Mouse (Mus musculus): Measurements from ENCODE around the gene Arid3a. TPM values are rescaled to one million over a fixed set of nuclear protein-coding genes. Genes with fewer than 3 reads are reported as not detected.

The Arid3a gene
- polyA plus RNA-seq, 1 experiment = 4.1 TPM

DNA sequence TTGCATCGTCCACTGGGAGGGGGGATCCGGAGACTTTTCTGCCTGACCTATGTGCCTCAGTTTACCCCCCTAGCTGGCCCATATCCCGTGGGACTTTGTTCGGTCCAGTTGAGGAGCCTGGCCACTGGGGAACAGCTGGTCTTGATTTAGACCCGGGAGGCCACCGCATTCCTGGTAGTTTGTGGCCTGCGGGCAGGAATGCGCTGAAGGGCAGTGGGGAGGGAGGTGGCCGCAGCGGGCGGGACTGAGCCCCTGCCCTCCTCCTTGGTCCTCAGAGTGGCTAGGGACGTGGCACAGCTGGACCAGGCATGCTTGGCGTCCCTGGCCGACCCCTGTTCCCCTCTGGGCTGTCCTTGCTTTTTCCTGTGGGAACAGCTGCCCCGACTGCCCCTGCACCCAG lies 63.0 kb downstream of the Arid3a start:
- no peak for DNase-seq (ENCODE audit: extremely low spot score in 1 of 2, low spot score in 1 of 2)

DNA sequence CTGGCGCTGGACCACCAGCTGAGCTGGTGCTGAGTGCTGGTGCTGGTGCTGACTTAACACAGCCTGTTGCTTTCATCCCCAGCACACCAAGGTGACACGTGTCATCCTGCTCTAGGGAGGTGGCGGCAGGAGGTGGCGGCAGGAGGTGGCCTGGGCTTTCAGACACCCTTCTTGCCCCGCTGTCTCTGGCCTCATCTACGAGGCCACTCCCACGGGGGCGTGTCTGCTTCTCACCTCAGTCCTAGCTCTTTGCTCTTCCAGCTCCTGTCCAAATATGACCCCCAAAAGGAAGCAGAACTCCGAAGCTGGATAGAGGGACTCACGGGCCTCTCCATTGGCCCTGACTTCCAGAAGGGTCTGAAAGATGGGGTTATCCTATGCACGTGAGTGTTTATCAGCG lies 64.3 kb downstream of the Arid3a start:
- no peak for DNase-seq (ENCODE audit: extremely low spot score in 1 of 2, low spot score in 1 of 2)

GRCm38 (mm10) chr10:79991548-79991947 lies 64.7 kb downstream of the Arid3a start:
- no peak for DNase-seq (ENCODE audit: extremely low spot score in 1 of 2, low spot score in 1 of 2)

DNA sequence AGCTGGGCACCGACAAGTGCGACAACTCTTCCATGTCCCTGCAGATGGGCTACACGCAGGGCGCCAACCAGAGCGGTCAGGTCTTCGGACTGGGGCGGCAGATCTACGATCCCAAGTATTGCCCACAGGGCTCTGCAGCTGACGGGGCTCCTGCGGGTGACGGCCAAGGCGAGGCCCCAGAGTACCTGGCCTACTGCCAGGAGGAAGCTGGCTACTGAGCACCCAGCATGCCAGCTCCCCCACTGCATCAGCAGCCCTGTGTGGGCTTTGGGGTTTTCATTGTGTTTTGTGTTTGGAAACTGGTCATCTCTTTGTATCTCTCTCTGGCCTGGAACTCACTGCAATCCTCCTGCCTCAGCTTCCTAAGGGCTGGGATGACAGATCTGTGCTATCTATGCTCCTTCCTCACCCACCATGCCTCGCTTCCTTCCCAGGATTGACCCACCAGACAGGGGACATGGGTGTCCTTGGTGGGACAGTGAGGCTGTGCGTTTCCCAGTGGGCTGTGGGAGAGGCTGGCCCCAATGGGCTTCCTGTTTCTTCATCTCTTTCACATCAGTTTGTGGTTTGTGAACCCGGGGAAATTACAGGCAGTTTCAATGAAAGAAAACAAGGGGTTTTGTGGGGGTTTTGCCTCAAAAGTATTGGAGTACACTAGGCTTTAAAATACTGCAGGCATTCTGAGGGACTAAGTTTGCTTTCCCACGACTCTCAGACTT lies 67.7 kb downstream of the Arid3a start:
- DNase-seq (ENCODE audit: extremely low spot score in 1 of 2, low spot score in 1 of 2) = no peak

- no peak for DNase-seq (ENCODE audit: extremely low spot score in 1 of 2, low spot score in 1 of 2)
Observed at GRCm38 (mm10) chr10:79995636-79996035, 68.8 kb downstream of the Arid3a start.

- DNase-seq (ENCODE audit: extremely low spot score in 1 of 2, low spot score in 1 of 2) = peak; percentile 85 to 97
Observed at GRCm38 (mm10) chr10:79996272-79997033, 69.6 kb downstream of the Arid3a start, which contains the start of gene Abca7. TSS of gene Abca7 (plus strand) at chr10:79996494.

GRCm38 (mm10) chr10:79997034-79997760 lies 70.4 kb downstream of the Arid3a start:
- peak in 1 of 2 experiments; percentile 83 for DNase-seq (ENCODE audit: extremely low spot score in 1 of 2, low spot score in 1 of 2)

DNA sequence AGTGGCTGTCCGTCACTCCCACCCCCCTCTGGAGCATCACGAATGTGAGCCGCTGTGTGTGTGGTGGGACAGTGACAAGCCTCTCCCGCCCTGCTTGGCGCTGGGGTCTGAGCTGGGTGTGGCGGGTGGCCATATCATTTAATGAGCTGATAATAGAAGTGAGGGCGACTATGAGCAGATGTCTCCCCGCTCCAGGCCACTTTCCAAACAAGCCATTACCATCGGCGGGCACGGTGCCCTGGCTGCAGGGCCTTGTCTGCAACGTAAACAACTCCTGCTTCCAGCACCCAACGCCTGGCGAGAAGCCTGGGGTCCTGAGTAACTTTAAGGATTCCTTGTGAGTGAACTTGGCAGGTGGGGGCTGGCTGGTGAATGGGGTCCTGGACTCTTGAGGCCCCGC lies 71.0 kb downstream of the Arid3a start:
- no peak for DNase-seq (ENCODE audit: extremely low spot score in 1 of 2, low spot score in 1 of 2)

DNA sequence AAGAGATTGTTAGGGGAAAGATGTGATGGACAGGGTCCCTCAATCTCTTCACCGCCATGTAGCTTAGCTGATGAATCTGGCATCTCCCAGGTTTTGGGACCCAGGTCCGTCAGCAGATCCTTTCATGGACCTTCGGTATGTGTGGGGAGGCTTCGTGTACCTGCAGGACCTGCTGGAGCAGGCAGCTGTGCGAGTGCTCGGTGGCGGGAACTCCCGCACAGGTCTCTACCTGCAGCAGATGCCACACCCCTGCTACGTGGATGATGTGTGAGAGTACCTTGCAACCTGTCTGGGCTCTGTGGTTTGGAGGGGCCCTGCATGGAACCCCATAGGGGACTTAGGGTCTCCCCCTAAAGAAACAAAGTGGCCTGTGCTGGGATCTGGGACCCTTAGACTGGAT lies 75.1 kb downstream of the Arid3a start:
- DNase-seq (ENCODE audit: extremely low spot score in 1 of 2, low spot score in 1 of 2) = no peak

DNA sequence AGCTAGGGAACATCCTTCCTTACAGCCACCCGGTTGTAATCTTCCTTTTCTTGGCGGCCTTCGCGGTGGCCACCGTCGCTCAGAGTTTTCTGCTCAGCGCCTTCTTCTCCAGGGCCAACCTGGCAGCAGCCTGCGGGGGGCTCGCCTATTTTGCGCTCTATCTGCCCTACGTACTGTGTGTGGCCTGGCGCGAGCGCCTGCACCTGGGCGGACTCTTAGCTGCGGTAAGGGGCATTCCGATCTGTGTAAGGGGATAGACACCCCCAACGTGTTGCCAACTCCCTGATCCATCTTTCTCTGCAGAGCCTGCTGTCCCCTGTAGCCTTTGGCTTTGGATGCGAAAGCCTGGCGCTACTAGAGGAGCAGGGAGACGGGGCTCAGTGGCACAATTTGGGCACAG lies 76.0 kb downstream of the Arid3a start:
- DNase-seq (ENCODE audit: extremely low spot score in 1 of 2, low spot score in 1 of 2) = no peak

DNA sequence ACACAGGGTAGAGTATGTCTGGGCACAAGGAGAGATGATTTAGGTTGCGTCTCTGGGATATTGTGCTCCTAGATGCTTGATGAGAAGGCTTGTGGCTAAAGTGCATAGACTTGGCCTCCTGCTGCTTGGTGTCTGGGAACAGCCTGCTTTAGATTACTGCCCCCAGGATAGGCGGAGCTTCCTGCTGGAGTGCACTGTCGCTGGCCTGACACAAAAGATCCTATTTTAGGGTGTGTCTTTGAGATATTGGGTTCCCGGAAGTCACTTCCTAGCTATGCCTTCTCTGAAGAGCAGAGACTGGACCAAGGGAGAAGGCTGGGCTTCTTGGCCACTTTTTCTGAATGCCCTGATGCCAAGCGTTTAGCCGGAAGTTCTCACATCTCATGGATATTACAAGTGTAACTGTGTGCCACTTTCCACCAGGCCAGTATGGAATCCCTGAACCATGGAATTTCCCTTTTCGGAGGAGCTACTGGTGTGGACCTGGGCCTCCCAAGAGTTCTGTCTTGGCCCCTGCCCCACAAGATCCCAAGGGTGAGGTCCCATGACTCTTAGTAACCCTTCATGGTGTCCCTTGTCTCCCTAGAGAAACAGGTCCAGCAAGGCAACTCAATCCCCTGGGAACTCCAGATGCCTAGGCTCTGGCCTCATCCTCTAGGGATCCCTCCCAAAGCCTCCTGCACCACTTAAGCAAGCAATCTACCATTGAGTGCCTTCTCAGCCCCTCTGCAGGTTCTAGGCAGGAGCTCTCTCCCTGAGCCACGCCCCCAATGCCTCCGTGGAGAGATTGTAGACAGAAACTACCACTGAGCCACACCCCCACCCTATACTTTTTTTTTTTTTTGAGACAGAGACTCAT lies 76.8 kb downstream of the Arid3a start:
- no peak for DNase-seq (ENCODE audit: extremely low spot score in 1 of 2, low spot score in 1 of 2)

DNA sequence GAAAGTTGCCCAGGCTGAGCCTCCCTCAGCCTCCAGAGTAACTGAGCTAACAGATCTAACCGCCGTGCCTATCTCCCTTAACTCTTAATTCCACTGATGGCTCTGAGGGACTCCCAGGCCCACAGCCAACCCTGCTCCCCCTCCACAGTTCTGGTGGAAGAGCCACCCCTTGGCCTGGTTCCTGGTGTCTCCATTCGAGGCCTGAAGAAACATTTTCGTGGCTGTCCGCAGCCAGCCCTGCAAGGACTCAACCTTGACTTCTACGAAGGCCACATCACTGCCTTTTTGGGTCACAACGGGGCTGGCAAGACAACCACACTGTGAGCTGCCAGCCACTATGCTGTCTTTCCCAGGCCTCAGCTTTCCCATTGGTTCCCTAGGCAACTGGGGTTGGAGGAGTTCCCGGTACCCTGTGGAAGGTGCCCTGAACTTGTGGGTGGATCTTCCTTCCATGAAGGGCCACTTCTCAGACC lies 77.4 kb downstream of the Arid3a start:
- DNase-seq (ENCODE audit: extremely low spot score in 1 of 2, low spot score in 1 of 2) = no peak

Other genes with a start within 250 kb of the Arid3a start
- gene Cdc34, start 244.8 kb upstream of the Arid3a start, polyA plus RNA-seq (2012; rRNA removed) = 96.3 and 111 TPM in 2 replicates
- gene Gzmm, start 238.0 kb upstream of the Arid3a start, polyA plus RNA-seq (2012; rRNA removed) = 1.8 and 2.1 TPM in 2 replicates
- gene Bsg, start 222.6 kb upstream of the Arid3a start, polyA plus RNA-seq (2012; rRNA removed) = 1,126 and 1,227 TPM in 2 replicates
- 119 and 124 TPM in 2 replicates for gene Hcn2, start 210.4 kb upstream of the Arid3a start, polyA plus RNA-seq (2012; rRNA removed)
- gene Polrmt, start 180.5 kb upstream of the Arid3a start, polyA plus RNA-seq (2012; rRNA removed) = 60.7 and 62.2 TPM in 2 replicates
- gene Fgf22, start 172.0 kb upstream of the Arid3a start, polyA plus RNA-seq (2012; rRNA removed) = 6.2 and 6.9 TPM in 2 replicates
- 140 and 166 TPM in 2 replicates for gene Rnf126, start 160.1 kb upstream of the Arid3a start, polyA plus RNA-seq (2012; rRNA removed)
- gene Fstl3, start 149.8 kb upstream of the Arid3a start, polyA plus RNA-seq (2012; rRNA removed) = 5.6 and 7.0 TPM in 2 replicates
- gene Prss57, start 136.1 kb upstream of the Arid3a start, polyA plus RNA-seq (2012; rRNA removed) = 1.00 and 1.1 TPM in 2 replicates
- 325 and 370 TPM in 2 replicates for gene Palm, start 133.5 kb upstream of the Arid3a start, polyA plus RNA-seq (2012; rRNA removed)
- 0.40 and 0.71 TPM in 2 replicates for gene Misp, start 106.1 kb upstream of the Arid3a start, polyA plus RNA-seq (2012; rRNA removed)
- 59.5 and 71.5 TPM in 2 replicates for gene Ptbp1, start 72.6 kb upstream of the Arid3a start, polyA plus RNA-seq (2012; rRNA removed)
- 5.8 and 6.7 TPM in 2 replicates for gene Prtn3, start 52.6 kb upstream of the Arid3a start, polyA plus RNA-seq (2012; rRNA removed)
- 124 and 134 TPM in 2 replicates for gene Plppr3, start 52.4 kb upstream of the Arid3a start, polyA plus RNA-seq (2012; rRNA removed)
- gene Elane, start 40.8 kb upstream of the Arid3a start, polyA plus RNA-seq (2012; rRNA removed) = 0.27 TPM in 1 of 2 replicates, not detected in the other
- 1.1 and 3.5 TPM in 2 replicates for gene Cfd, start 36.2 kb upstream of the Arid3a start, polyA plus RNA-seq (2012; rRNA removed)
- gene Med16, start 18.1 kb upstream of the Arid3a start, polyA plus RNA-seq (2012; rRNA removed) = 75.9 and 80.7 TPM in 2 replicates
- not detected in 2 replicates for gene Gm26602, start 16.2 kb upstream of the Arid3a start, polyA plus RNA-seq (2012; rRNA removed)
- gene Kiss1r, start 10.1 kb upstream of the Arid3a start, polyA plus RNA-seq (2012; rRNA removed) = 10.7 and 11.8 TPM in 2 replicates
- 380 and 385 TPM in 2 replicates for gene R3hdm4, start 5.8 kb upstream of the Arid3a start, polyA plus RNA-seq (2012; rRNA removed)
- 63.2 and 65.9 TPM in 2 replicates for gene Wdr18, start 33.1 kb downstream of the Arid3a start, polyA plus RNA-seq (2012; rRNA removed)
- 0.17 and 0.38 TPM in 2 replicates for gene Grin3b, start 43.7 kb downstream of the Arid3a start, polyA plus RNA-seq (2012; rRNA removed)
- gene Tmem259, start 57.3 kb downstream of the Arid3a start, polyA plus RNA-seq (2012; rRNA removed) = 181 and 193 TPM in 2 replicates
- gene Cnn2, start 61.5 kb downstream of the Arid3a start, polyA plus RNA-seq (2012; rRNA removed) = 9.8 and 10.4 TPM in 2 replicates
- 12.4 and 13.0 TPM in 2 replicates for gene Abca7, start 69.5 kb downstream of the Arid3a start, polyA plus RNA-seq (2012; rRNA removed)
- 5.3 and 7.1 TPM in 2 replicates for gene Arhgap45, start 89.6 kb downstream of the Arid3a start, polyA plus RNA-seq (2012; rRNA removed)
- gene Polr2e, start 112.8 kb downstream of the Arid3a start, polyA plus RNA-seq (2012; rRNA removed) = 200 and 205 TPM in 2 replicates
- 867 and 914 TPM in 2 replicates for gene Gpx4, start 120.1 kb downstream of the Arid3a start, polyA plus RNA-seq (2012; rRNA removed)
- 26.6 TPM in 2 replicates for gene Sbno2, start 178.5 kb downstream of the Arid3a start, polyA plus RNA-seq (2012; rRNA removed)
- 93.8 and 96.3 TPM in 2 replicates for gene Stk11, start 188.8 kb downstream of the Arid3a start, polyA plus RNA-seq (2012; rRNA removed)
- gene Atp5d, start 211.6 kb downstream of the Arid3a start, polyA plus RNA-seq (2012; rRNA removed) = 606 and 673 TPM in 2 replicates
- gene Cbarp, start 213.8 kb downstream of the Arid3a start, polyA plus RNA-seq (2012; rRNA removed) = 252 and 288 TPM in 2 replicates
- 36.5 and 43.7 TPM in 2 replicates for gene Midn, start 221.2 kb downstream of the Arid3a start, polyA plus RNA-seq (2012; rRNA removed)
- gene Cirbp, start 238.9 kb downstream of the Arid3a start, polyA plus RNA-seq (2012; rRNA removed) = 212 and 226 TPM in 2 replicates
- gene 1600002K03Rik, start 245.9 kb downstream of the Arid3a start, polyA plus RNA-seq (2012; rRNA removed) = 14.3 and 15.8 TPM in 2 replicates